Mouse (Mus musculus) hindlimb bud, embryonic 11.5 days (tissue): ENCODE results near the gene Usp43.
A peak's percentile ranks its signal among the peaks of the same experiment; 100 is the strongest.

Experiments used
- DNase-seq: peaks from one replicate; pipeline ENCODE4 v3.0.0-alpha.2; 2012; ENCODE audit warnings: low read depth, low spot score; ENCODE audit errors: extremely low spot score

Gene Usp43

DNA sequence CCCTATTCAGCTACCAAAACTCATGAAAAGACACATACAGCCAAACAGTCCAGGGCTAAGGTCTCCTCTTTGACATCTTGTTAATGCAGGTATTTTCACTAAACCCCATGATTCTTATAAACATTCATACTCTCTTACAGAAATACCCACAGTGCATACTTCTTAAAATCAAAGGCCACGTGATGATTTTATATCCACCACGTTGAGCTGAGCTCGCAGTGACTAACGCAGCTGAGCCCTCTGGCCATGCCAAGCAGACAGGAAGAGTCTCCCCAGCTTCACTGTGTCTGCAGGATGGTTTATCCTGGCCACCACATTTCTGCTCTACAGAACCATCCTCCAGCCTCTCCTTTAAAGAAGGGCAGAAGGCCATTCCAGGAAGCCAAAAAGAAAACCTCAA lies 18.2 kb downstream of the Usp43 start:
- no peak for DNase-seq

- DNase-seq = peak; percentile 26
Observed at GRCm38 (mm10) chr11:67897064-67897560, 24.8 kb downstream of the Usp43 start.

- DNase-seq = no peak
Observed at GRCm38 (mm10) chr11:67895641-67896040, 26.3 kb downstream of the Usp43 start.

GRCm38 (mm10) chr11:67888521-67888920 lies 33.4 kb downstream of the Usp43 start:
- no peak for DNase-seq

DNA sequence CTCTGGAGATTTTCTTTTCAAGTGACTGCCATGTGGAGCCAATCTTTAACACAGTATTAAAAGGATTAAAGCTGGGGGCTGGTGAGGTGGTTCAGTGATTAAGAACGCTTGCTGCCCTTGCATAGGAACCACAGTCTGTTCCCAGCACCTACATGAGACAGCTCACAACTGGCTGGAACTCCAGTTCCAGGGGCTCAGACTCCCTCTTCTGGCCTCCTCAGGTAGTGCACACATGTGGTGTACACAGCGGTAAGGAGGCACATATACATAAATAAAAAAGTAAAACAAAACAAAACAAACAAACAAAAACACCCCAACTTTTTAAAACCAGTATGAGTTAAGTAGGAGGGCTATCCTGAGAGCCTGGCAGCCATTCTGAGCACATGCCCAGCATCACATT lies 36.0 kb downstream of the Usp43 start:
- DNase-seq = no peak

- no peak for DNase-seq
Observed at GRCm38 (mm10) chr11:67865521-67866197, 56.3 kb downstream of the Usp43 start.

DNA sequence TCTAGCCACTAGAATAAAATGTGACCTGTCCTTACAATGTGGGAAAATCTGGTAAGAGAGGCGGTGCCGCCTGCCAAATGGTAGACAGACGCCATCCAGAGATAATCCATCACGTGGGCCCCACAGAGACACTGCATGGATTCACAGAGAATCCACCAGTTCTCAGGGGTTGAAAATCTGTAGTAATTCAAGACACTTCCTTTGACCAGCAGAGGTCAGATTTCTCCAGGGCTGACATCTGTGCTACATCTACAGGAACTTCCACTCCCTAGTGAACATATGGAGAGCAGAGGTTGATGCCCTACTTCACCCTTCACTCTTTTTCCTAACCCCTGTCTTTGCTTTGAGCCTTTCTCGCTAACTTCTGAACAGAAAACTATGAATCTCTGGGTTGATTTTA lies 56.9 kb downstream of the Usp43 start:
- no peak for DNase-seq

GRCm38 (mm10) chr11:67861399-67861838 lies 60.5 kb downstream of the Usp43 start:
- DNase-seq = no peak

GRCm38 (mm10) chr11:67860743-67861398 lies 61.1 kb downstream of the Usp43 start:
- DNase-seq = no peak

DNA sequence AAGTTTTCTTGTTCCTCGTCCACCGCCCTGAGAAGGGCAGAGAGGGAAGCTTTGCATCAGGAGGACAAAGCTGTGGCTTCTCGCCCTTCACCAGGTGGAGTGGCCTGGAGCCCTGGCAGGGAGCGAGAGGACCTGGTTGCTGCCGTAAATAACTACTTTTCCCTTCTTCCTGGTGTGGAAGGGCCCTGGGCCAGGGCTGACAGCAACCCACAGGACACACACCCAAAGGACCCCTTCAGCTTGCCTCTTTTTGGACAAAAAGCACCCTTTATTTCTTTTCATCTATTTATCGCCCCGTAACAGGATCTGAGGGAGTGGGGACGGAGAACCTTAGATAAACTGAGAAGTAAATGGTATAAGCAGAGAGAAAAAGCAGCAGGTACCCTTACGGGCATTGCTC lies 63.4 kb downstream of the Usp43 start:
- DNase-seq = no peak

GRCm38 (mm10) chr11:67855035-67855434 lies 66.9 kb downstream of the Usp43 start:
- no peak for DNase-seq

DNA sequence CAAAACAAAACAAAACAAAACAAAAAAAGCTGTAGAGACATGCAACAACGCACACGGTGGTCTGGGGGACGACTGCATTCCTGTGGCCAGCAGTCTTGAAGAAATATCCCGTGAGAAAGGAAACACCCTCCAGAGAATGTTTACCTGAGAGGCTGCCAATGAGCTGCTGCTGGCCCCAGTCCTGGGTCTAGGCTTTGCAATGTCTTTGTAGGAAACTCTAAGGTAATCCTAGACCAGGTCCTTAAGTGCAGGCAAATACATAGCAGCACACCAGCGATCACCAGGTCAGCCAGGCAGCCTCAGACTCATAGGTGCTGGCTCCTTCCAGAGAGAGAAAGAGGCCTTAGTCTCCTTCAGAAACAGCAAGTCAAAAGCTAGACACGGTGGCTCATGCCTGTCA lies 68.0 kb downstream of the Usp43 start:
- no peak for DNase-seq

- DNase-seq = no peak
Observed at GRCm38 (mm10) chr11:67851770-67852169, 70.2 kb downstream of the Usp43 start.

DNA sequence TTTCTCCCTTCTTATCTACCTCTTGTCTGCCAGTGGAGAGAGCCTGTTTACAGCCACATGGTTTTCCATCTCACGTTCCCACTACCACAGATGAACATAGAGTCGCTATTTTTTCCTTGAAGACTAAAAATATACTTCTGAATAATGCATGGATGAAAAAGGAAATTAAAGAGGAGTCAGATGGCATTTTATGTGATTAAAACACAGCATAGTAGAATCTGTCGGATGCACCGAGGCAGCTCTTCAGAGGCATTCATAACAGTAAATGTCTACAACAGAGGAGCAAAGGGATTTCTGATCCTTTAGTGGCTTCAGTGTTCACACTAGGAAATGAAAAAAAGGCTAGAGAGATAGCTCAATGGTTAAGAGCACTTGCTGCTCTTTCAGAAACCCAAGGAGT lies 76.8 kb downstream of the Usp43 start:
- no peak for DNase-seq

DNA sequence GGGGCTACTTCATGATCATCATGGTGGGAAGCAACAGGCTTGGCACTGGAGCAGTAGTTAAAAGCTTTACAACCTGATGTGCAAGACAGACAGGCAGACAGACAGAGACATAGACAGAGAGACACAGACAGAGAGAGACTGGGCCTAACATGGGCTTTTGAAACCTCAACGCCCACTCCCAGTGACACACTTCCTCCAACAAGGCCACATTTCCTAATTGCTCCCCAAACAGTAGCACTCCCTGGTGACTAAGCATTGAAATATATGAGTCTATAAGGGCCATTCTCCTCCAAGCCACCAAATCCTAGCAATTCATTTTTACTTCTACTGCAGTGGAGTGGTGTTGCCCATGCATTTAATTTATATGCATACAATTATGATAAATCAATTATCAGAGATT lies 82.1 kb downstream of the Usp43 start:
- no peak for DNase-seq

- no peak for DNase-seq
Observed at GRCm38 (mm10) chr11:67835408-67836078, 86.4 kb downstream of the Usp43 start.

DNA sequence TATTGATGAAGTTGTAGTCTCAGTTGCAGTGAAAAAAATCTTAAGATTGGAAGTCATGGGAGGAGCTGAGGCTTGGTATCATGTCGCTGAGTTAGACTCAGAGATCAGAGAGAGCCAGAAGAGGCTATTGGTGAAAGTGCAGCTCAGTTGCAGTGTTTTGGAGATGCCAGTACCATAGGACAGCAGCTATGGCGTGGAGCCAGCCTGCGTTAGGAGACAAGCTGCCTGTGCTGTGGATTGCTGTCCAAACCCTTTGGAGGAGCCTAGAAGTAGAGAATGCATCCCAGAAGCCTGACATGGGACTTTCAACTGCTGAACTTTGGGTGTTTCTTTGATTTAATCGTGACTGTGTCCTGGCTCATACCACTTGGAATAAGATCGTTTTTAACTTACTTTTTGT lies 90.1 kb downstream of the Usp43 start:
- no peak for DNase-seq

DNA sequence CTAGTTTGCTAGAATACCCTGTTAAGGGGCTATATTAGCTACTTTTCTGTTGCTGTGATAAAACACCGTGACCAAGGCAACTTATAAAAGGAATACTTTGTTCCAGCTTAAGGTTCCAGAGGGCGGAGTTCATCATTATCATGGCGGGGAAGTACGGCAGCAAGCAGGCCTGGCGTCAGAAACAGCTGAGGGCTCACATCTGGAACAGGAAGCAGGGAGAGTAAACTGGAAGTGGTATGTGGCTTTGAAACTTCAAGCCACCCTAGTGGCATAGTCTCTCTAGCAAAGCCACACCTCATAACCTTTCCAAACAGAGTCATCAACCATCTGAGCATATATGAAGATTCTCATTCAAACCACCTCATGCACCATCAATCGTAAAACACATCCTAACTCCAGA lies 92.4 kb downstream of the Usp43 start:
- no peak for DNase-seq

GRCm38 (mm10) chr11:67828360-67829059 lies 93.4 kb downstream of the Usp43 start:
- no peak for DNase-seq

- no peak for DNase-seq
Observed at GRCm38 (mm10) chr11:67821560-67821959, 100.4 kb downstream of the Usp43 start.

DNA sequence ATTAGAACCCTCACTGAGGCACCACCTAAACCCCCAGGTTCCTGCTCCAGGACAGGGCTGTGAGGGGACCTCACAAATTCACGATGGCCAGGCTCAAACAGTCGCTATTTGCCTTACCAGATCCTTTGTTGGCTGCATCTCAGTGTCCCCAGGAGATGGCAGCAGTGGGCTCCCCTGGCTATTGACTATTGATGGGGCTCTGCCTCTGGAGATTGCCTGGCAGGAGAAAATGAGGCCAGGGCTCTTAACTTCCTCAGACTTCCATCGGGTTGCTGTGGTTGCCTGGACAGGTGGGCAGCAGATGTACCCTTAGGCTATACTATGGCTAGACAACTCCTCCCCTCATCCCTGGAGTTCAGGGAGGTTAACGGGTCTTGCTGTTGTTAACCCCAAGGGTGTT lies 101.7 kb downstream of the Usp43 start:
- peak; percentile 22 for DNase-seq
